Comparison of ENCODE assay signal across 16 mouse cellular contexts in the genomic region with DNA sequence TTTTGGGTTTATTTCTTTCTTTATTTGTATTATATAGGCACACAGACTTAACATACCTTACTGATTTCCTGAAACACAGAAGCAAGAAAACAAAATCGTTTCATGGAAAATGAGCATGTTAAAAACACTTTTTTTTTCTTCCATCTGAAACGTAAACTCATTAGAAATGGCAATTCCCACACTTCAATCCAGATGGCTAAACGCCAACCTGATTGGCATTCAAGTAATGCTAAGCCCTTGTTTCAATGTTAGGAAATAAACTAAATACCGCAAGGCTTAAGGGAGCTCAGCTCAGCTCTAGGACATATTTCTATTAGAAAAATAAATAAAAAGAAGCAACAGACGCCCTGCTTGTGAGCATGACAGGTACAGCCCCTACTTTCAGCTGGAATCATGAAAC. TPM values are rescaled to one million over a fixed set of nuclear protein-coding genes. Genes with fewer than 3 reads are reported as not detected.
DNase-seq lines count a peak whose midpoint lies in the region; ATAC-seq and TF ChIP-seq lines count a peak whose summit lies in the region.
"Had no signal": no experiment of that assay in that cellular context is flagged by ENCODE, and none has a peak within 500 bp of the region (broad histone marks: within the 10 kb centered on the region; RNA-seq: fewer than 3 reads in every experiment).

No protein-coding gene starts in this region.

- no peak overlapping the region for H3K4me3 ChIP-seq in forebrain, embryonic 15.5 days
- no peak overlapping the region for H3K4me3 ChIP-seq in forebrain, embryonic 13.5 days
- no peak overlapping the region for H3K4me3 ChIP-seq in hindbrain, embryonic 16.5 days (ENCODE audit: low read length)
- no peak overlapping the region for H3K4me3 ChIP-seq in hindbrain, embryonic 11.5 days (ENCODE audit: low read depth, low read length)
- H3K4me3 ChIP-seq in lung, adult 2 months (replicated peaks; ENCODE audit: extremely low read depth, low read depth, low read length) = no peak overlapping the region
- no peak overlapping the region for H3K4me3 ChIP-seq in brown adipose tissue, adult 24 weeks (ENCODE audit: insufficient read depth, low read depth, low read length)
- H3K4me3 ChIP-seq: forebrain, embryonic 10.5 days; myocyte; stomach, embryonic 15.5 days had no signal

- H3K4me2 ChIP-seq in forebrain, embryonic 15.5 days (replicated peaks) = no peak overlapping the region
- H3K4me2 ChIP-seq in forebrain, embryonic 13.5 days = no peak overlapping the region
- H3K4me2 ChIP-seq in hindbrain, embryonic 16.5 days (ENCODE audit: low read length) = peak overlapping the region; percentile 12; the same call in 1 of the 2 replicates
- H3K4me2 ChIP-seq in hindbrain, embryonic 11.5 days (replicated peaks; ENCODE audit: low read depth, low read length) = no peak overlapping the region
- H3K4me2 ChIP-seq: heart, embryonic 11.5 days; stomach, embryonic 15.5 days had no signal

- no peak for TF ChIP-seq CTCF in lung, adult 2 months (IDR thresholded peaks at IDR 0.05; ENCODE audit: insufficient read depth, low read length)

- DNase-seq in hindbrain, embryonic 11.5 days (ENCODE audit: low spot score) = no peak
- DNase-seq in lung, postnatal 36 days = peak; percentile 51
- no peak for DNase-seq in lung, adult 2 months
- DNase-seq in cerebellum, adult 8-10 months = no peak
- DNase-seq: cerebellum, postnatal 36 days; liver; right cerebral cortex, adult 18-20 months; spleen, adult 18-20 months had no signal

- H3K27me3 ChIP-seq in forebrain, embryonic 15.5 days = no peaks in the 10 kb centered on the region
- no peaks in the 10 kb centered on the region for H3K27me3 ChIP-seq in forebrain, embryonic 13.5 days
- H3K27me3 ChIP-seq in hindbrain, embryonic 16.5 days (replicated peaks; ENCODE audit: control insufficient read depth, insufficient read depth, low read length) = no peaks in the 10 kb centered on the region
- no peaks in the 10 kb centered on the region for H3K27me3 ChIP-seq in hindbrain, embryonic 11.5 days (ENCODE audit: control insufficient read depth, insufficient read depth, low read length)
- H3K27me3 ChIP-seq: stomach, embryonic 15.5 days had no signal

- WGBS in forebrain, embryonic 15.5 days = 22% methylated on average over 5 of the region's 5 CpGs
- WGBS in forebrain, embryonic 13.5 days = 42% methylated on average over 5 of the region's 5 CpGs
- WGBS in hindbrain, embryonic 16.5 days = 35% methylated on average over 5 of the region's 5 CpGs
- 80% methylated on average over 5 of the region's 5 CpGs for WGBS in hindbrain, embryonic 11.5 days
- 33% methylated on average over 5 of the region's 5 CpGs for WGBS in lung, adult 2 months

- no peaks in the 10 kb centered on the region for H3K36me3 ChIP-seq in forebrain, embryonic 15.5 days
- H3K36me3 ChIP-seq in forebrain, embryonic 13.5 days (ENCODE audit: poor library complexity, severe bottlenecking) = no peaks in the 10 kb centered on the region
- H3K36me3 ChIP-seq in hindbrain, embryonic 16.5 days (ENCODE audit: control insufficient read depth, insufficient read depth, low read length) = no peaks in the 10 kb centered on the region
- H3K36me3 ChIP-seq in hindbrain, embryonic 11.5 days (ENCODE audit: control insufficient read depth, insufficient read depth, low read length) = no peaks in the 10 kb centered on the region
- H3K36me3 ChIP-seq: forebrain, embryonic 10.5 days; stomach, embryonic 15.5 days had no signal

- peaks cover 17% of the 10 kb centered on the region for H3K4me1 ChIP-seq in forebrain, embryonic 15.5 days
- H3K4me1 ChIP-seq in forebrain, embryonic 13.5 days = peaks cover 12% of the 10 kb centered on the region
- peaks cover 1% of the 10 kb centered on the region; the same call in 1 of the 2 replicates for H3K4me1 ChIP-seq in hindbrain, embryonic 16.5 days (ENCODE audit: control insufficient read depth, insufficient read depth, low read depth, low read length)
- no peaks in the 10 kb centered on the region for H3K4me1 ChIP-seq in hindbrain, embryonic 11.5 days (replicated peaks; ENCODE audit: control insufficient read depth, insufficient read depth, low read length)
- H3K4me1 ChIP-seq in lung, adult 2 months (ENCODE audit: control insufficient read depth, insufficient read depth, low read length) = no peaks in the 10 kb centered on the region; the same call in 1 of the 2 replicates
- peaks cover 24% of the 10 kb centered on the region for H3K4me1 ChIP-seq in brown adipose tissue, adult 24 weeks (ENCODE audit: control insufficient read depth, insufficient read depth, insufficient read length, low read length)
- H3K4me1 ChIP-seq: stomach, embryonic 15.5 days had no signal

- ATAC-seq in forebrain, embryonic 15.5 days (replicated peaks) = no peak
- no peak for ATAC-seq in forebrain, embryonic 13.5 days
- ATAC-seq in hindbrain, embryonic 16.5 days = no peak
- no peak for ATAC-seq in hindbrain, embryonic 11.5 days (ENCODE audit: low FRiP score)

- H3K9me3 ChIP-seq in forebrain, embryonic 15.5 days = no peaks in the 10 kb centered on the region
- peaks cover 5% of the 10 kb centered on the region; the same call in 1 of the 2 replicates for H3K9me3 ChIP-seq in forebrain, embryonic 13.5 days (replicated peaks)
- H3K9me3 ChIP-seq in hindbrain, embryonic 16.5 days (ENCODE audit: control insufficient read depth, low read length) = no peaks in the 10 kb centered on the region
- H3K9me3 ChIP-seq in hindbrain, embryonic 11.5 days (ENCODE audit: control insufficient read depth, low read length) = no peaks in the 10 kb centered on the region
- H3K9me3 ChIP-seq: stomach, embryonic 15.5 days had no signal

- no peak overlapping the region for H3K9ac ChIP-seq in forebrain, embryonic 15.5 days (replicated peaks)
- no peak overlapping the region for H3K9ac ChIP-seq in forebrain, embryonic 13.5 days
- H3K9ac ChIP-seq in hindbrain, embryonic 16.5 days (ENCODE audit: low read depth, low read length) = no peak overlapping the region
- H3K9ac ChIP-seq in hindbrain, embryonic 11.5 days (ENCODE audit: low read depth, low read length) = no peak overlapping the region
- H3K9ac ChIP-seq: stomach, embryonic 15.5 days had no signal

- 0 out of 2 replicates have a peak overlapping the region, but pooled peaks have one; percentile 15 for H3K27ac ChIP-seq in forebrain, embryonic 15.5 days (replicated peaks)
- H3K27ac ChIP-seq in forebrain, embryonic 13.5 days = no peak overlapping the region
- H3K27ac ChIP-seq in hindbrain, embryonic 16.5 days (ENCODE audit: low read depth, low read length) = peak overlapping the region; percentile 36; the same call in 1 of the 2 replicates
- H3K27ac ChIP-seq in hindbrain, embryonic 11.5 days (ENCODE audit: low read depth, low read length) = no peak overlapping the region
- peak overlapping the region; percentile 83 for H3K27ac ChIP-seq in brown adipose tissue, adult 24 weeks (replicated peaks; ENCODE audit: low read depth, low read length)
- H3K27ac ChIP-seq: forebrain, embryonic 10.5 days; stomach, embryonic 15.5 days had no signal

- no peak for TF ChIP-seq POLR2A in lung, adult 2 months (IDR thresholded peaks at IDR 0.05; ENCODE audit: borderline replicate concordance, extremely low read depth, low read depth, low read length)

RNA-seq across cellular contexts. Expression of a gene that starts 32.1 kb away (rescaled TPM):
- 37.8 TPM in 2 replicates for polyA plus RNA-seq in forebrain, embryonic 15.5 days (2015; fragmentation: Nextera tagmentation; extraction: Ambion mirVana)
- 16.5 and 19.2 TPM in 2 replicates for polyA plus RNA-seq in forebrain, embryonic 13.5 days (2015; fragmentation: Nextera tagmentation; extraction: Ambion mirVana)
- polyA plus RNA-seq in hindbrain, embryonic 16.5 days (2015; fragmentation: Nextera tagmentation; extraction: Ambion mirVana) = 57.3 and 62.1 TPM in 2 replicates
- 18.3 and 18.6 TPM in 2 replicates for polyA plus RNA-seq in hindbrain, embryonic 11.5 days (2014; fragmentation: Nextera tagmentation; extraction: Ambion mirVana)
- polyA plus RNA-seq in lung, adult 2 months (2012; rRNA removed) = 53.6 and 71.3 TPM in 2 replicates
- 52.5 and 54.2 TPM in 2 replicates for polyA plus RNA-seq in brown adipose tissue, adult 24 weeks (2012; ENCODE audit: insufficient read depth, insufficient read length, missing spikeins)

Comparison
In these comparisons a context has a peak if more than half of its experiments do, and no peak if none do; other contexts are left out.
1. H3K27ac ChIP-seq: peak in forebrain, embryonic 15.5 days (single experiment), hindbrain, embryonic 16.5 days (single experiment) and brown adipose tissue, adult 24 weeks (single experiment); none in forebrain, embryonic 13.5 days (single experiment) and hindbrain, embryonic 11.5 days (single experiment).